Mouse (Mus musculus) CH12.LX (cell line): ENCODE data around the gene Rdh9.

Source experiments
- CHD2 ChIP-seq: IDR thresholded peaks from 2 replicates; pipeline ENCODE4 v1.6.1; 2011; ENCODE audit warnings: low read length, improper control_type of control experiment
- CTCF ChIP-seq, 2 experiments: IDR thresholded peaks in 1 of 2; conservative IDR thresholded peaks in 1 of 2; 2 replicates each; pipeline ENCODE4 v1.5.1; 2011 to 2012; ENCODE audit warnings: low read depth in 2 of 2, low read length in 2 of 2, improper control_type of control experiment in 1 of 2, inconsistent platforms in 1 of 2, mild to moderate bottlenecking in 1 of 2, moderate library complexity in 1 of 2
- E2F4 ChIP-seq: IDR thresholded peaks from 2 replicates; pipeline ENCODE4 v1.6.1; 2011; ENCODE audit warnings: low read depth, low read length, improper control_type of control experiment; ENCODE audit not compliant: insufficient replicate concordance
- ETS1 ChIP-seq: conservative IDR thresholded peaks from 2 replicates; pipeline ENCODE4 v1.6.1; 2012; ENCODE audit warnings: low read depth, mild to moderate bottlenecking, inconsistent platforms, low read length, improper control_type of control experiment, moderate library complexity
- JUND ChIP-seq: conservative IDR thresholded peaks from 2 replicates; pipeline ENCODE4 v1.6.1; 2011; ENCODE audit warnings: low read depth, low read length, improper control_type of control experiment
- POLR2A ChIP-seq: IDR thresholded peaks from 2 replicates; pipeline ENCODE4 v1.6.1; 2011; ENCODE audit warnings: low read depth, mild to moderate bottlenecking, improper control_type of control experiment, low read length
- ZC3H11A ChIP-seq: IDR thresholded peaks from 2 replicates; pipeline ENCODE4 v1.6.1; 2012; ENCODE audit warnings: low read depth, mild to moderate bottlenecking, inconsistent platforms, low read length, improper control_type of control experiment
- ZNF384 ChIP-seq: IDR thresholded peaks from 2 replicates; pipeline ENCODE4 v1.6.1; 2012; ENCODE audit warnings: low read depth, low read length, improper control_type of control experiment, inconsistent platforms

DNA sequence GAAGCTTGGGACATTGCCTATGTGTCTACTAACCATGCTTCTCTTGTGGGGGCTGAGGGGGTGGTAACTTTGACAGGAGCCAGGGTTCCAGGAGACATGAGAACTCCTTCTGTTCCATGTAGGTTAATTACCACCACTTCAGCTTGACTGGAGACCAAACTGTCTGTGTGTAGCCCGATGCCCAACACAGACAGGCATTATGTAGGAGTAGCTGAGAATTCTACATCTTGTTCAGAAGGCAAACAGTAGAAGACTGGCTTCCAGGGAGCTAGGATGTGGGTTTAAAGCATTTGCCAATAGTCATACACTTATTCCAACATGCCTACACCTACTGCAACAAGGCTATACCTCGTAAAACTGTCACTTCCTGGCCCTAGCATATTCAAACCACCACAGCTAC lies 62.4 kb downstream of the Rdh9 start:
- TF ChIP-seq CHD2 (no peak), POLR2A (no peak), ZNF384 (no peak), ETS1 (no peak), ZC3H11A (no peak), CTCF (conservative IDR thresholded peaks at IDR 0.05 in 1 of 2, IDR thresholded peaks at IDR 0.05 in 1 of 2; ENCODE audit: low read depth in 2 of 2, low read length in 2 of 2) (no peak), E2F4 (no peak), JUND (no peak)
